Mouse (Mus musculus) fibroblast of lung, adult 2 months (primary cell): ENCODE data around the gene D6Ertd527e.

Experiments
- DNase-seq: peaks from one replicate; pipeline ENCODE4 v3.0.0-alpha.2; 2011; ENCODE audit warnings: low read depth

Gene D6Ertd527e

GRCm38 (mm10) chr6:87112125-87112524, 7.6 kb downstream of the D6Ertd527e start:
- no peak for DNase-seq

GRCm38 (mm10) chr6:87115981-87116380, 11.4 kb downstream of the D6Ertd527e start:
- DNase-seq = no peak

DNA sequence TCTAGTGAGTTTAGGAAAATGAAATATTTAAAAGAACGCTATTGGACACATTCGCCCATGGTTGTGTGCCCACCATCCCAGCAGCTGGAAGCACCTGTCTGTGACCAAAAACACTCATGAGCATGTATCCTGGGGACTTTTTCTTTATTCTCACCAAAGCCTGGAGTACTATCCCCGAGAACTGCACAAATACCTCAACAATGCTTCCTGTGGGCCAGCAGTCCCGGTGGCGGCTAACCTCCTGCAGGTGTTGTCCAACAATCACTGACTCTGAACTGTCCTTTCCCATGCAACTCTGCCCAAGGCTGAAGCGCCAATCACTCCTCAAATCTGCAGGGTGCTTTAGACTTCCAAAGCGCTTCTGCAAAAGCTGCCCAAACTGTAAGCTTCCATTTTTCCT, 12.1 kb downstream of the D6Ertd527e start:
- DNase-seq = no peak

DNA sequence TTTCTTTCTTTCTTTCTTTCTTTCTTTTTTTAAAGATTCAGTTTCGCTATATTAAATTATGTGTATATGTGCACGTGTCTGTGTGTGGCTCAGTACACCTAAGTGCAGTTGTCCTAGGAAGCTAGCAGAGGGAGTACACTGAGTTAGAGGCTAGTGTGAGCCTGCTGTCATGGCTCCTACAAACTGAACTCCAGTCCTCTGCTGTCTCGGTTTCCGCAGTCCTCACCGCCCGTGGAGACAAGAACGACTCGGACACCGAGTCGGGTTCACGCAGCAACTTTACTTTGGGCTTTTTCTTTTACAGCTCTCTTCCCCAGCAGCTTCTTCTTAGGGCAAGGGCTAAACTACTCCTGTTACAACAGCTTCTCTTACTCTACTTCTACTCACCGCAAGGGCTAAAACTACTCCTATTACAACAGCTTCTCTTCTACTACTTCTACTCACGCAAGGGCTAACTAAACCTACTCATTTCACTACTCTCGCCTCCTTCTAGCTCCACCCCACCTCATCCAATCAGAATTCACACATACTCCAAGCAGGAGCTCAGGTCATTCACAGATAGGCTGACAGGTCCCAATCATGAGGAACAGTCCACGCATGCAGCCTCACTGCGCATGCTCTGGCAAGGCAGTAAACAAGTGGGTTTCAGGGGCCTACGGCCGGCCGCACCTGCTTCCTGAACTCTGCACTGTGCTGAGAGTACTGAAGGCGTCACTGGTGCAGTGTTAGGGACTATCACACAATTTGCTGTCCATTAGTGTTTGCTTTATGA, 14.7 kb downstream of the D6Ertd527e start:
- no peak for DNase-seq

- no peak for DNase-seq
These were observed 15.4 kb downstream of the D6Ertd527e start for GRCm38 (mm10) chr6:87119975-87120374.

DNA sequence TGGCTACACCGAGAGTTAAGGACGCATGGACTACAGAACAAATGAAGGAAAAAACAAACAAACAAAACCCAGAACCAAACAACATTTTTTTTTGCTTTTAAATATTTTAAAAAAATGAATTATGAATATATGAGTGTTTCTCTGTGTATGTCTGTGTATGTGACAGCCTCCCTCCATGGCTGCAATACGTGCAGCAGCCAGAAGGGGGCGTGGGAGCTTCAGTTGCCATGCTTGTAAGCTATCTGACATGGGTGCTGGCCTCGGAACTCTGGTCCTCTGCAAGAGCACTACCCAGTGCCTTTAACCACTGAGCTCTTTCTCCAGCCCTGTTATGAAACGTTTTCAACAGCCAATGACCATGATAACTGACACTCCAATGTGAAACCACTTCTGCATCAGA, 16.1 kb downstream of the D6Ertd527e start:
- no peak for DNase-seq

- no peak for DNase-seq
These were observed 17.4 kb downstream of the D6Ertd527e start for GRCm38 (mm10) chr6:87121961-87122360.

DNA sequence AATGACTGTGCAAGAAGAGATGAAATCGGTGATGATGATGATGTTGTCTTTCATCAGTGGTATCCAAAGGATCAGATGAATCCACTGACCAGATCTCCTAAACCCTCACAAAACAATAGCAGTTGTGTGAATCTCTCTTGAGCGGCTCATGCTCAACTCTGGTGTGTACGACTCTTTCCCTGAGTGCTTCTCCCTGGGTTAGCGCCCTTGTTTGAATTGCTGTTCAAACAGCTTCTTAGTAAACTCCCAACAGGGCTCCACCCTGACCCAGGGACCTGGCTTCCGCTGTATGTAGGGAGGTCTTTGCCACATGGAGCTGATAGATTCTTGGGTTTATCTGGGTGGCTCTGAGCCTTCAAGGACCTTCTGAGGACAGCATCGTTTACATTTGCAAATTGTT, 18.9 kb downstream of the D6Ertd527e start:
- DNase-seq = no peak

DNA sequence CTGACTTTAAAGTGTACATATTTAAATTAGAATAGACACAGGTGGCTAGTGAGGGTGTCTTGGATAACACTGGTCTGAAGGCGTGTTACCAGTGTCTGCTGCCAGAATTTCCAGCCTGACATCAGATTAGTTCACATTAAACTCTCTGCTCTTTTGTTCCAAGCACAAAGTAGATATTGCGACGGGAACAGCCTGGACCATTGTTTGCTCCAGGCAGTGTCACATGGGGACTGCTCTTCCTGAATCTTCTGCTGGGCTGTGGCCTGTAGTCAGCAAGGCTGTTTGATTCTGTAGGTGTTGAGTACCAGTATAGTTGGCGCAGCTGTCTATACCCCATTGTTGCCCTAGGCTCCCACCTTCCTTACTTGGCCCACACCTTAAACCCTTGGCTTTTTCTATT, 19.4 kb downstream of the D6Ertd527e start:
- no peak for DNase-seq

- no peak for DNase-seq
These were observed 22.7 kb downstream of the D6Ertd527e start for GRCm38 (mm10) chr6:87127049-87127753.

DNA sequence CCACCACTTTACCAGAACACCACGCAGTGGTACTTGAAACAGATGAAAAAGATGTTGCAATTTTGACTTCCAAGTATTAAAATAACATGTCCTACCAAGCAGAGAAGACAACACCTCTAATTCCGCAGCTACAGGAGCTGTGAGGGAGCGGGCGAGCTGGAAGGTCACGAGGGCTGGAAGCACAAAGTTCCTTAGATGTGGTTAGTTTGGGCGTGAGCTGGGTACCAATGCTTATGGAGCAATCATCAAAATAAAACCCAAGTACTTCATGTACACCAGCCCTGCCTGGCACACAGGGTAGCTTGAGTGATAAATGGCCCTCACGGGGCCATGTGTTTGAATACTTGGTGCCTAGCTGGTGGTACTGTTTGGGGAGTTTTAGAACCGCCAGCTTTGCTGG, 25.3 kb downstream of the D6Ertd527e start:
- no peak for DNase-seq

GRCm38 (mm10) chr6:87130628-87131027, 26.1 kb downstream of the D6Ertd527e start:
- DNase-seq = no peak

DNA sequence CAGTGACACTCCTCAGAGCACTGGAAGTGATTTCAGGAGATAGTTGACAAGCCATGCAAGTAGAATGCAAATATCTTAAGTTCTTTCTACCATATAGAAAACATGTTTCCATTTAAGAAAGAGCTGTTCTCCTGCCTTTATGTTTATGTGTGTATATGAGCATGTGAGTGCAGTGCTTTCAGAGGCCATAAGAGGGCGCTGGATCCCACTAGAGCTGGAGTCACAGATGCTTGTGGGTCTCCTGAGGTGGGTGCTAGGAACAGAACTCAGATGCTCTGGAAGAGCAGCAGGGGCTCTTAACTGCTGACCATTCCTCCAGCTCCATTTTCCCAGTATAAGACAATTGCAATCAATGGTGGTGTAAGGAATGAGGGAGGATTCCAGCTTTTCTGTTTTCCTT, 26.5 kb downstream of the D6Ertd527e start:
- no peak for DNase-seq

- DNase-seq = no peak
These were observed 29.0 kb downstream of the D6Ertd527e start for GRCm38 (mm10) chr6:87133520-87133919.

DNA sequence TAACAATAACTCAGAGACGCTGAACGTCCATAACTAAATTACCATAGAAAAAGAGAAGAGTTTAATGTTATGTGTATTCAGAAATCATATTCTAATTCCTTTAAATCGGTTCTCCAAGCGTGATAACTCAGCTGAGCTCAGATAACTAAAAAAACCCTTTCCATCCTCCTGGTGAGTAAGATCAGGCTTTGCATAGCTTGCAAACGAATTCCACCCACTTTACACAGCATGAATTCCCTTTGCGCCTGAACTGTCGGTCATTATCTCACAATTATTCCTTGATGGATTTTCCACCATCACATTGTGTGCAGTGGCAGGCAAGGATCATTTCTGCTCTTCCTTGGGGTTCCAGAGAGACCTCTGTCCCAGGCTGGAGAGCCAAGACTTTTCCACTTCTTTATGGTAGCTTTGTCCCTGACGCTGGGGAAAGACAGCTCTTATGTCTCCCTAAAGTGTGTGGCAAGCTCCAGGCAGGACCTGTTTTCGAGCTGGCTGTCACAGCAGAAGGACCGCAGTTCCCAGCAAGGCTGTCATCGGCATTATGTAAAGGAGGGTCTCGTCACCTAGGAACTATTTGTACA, 29.5 kb downstream of the D6Ertd527e start:
- DNase-seq = no peak

- DNase-seq = no peak
These were observed 33.9 kb downstream of the D6Ertd527e start for GRCm38 (mm10) chr6:87138479-87138878.

DNA sequence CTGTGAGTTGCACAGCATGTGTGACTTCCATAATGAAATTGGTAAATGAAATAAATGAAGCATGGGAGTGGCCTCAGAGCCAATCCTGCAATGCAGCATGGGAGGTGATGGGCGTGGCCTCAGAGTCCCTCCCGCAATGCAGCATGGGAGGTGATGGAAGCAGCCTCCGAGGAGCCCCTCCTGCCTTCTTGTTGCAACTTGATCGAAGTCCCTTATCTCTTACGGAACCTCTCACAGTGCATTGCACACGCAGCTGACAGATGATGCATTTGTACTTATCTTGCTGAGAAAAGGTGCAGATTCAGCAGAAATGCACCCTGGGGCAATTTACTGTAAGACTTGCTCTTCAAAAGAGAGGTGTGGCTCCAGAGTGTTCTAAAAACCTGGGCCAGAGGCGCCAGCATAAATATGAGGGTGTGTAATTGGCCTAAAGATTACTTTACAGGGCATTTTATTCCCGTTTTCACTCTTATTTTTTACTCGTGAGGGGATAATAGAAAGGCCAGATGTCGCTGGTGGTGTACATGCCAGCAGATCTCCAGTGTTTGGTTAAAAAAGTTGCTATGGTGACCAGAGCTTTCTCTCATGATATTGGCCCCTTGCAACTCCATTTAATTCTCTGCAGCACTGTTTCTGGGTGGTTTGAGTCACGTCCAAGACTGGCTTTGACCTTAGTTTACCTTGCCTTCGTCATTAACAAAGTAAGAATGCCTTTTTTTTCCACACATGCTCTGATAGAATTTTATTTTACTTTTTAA, 35.4 kb downstream of the D6Ertd527e start:
- no peak for DNase-seq

GRCm38 (mm10) chr6:87142239-87142638, 37.7 kb downstream of the D6Ertd527e start:
- DNase-seq = no peak

DNA sequence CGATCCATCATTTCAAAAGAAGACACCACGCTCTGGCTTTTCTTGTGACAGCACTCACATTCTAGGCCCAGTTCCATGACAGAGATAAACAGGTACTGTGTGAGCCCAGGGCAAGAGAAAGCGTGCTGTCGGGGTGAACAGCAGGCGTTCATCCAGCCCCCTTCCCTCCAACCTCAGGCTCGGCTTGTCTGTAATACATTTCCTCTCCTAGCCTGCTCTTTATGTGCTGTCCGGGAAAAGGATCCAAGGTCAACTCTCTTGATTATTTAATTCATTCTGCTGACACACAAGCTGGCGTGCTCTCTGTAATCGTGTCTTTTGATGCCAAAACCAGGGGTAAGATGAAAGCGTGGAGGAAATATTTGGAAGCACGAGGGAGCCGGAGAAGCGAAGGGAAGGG, 39.0 kb downstream of the D6Ertd527e start:
- no peak for DNase-seq

DNA sequence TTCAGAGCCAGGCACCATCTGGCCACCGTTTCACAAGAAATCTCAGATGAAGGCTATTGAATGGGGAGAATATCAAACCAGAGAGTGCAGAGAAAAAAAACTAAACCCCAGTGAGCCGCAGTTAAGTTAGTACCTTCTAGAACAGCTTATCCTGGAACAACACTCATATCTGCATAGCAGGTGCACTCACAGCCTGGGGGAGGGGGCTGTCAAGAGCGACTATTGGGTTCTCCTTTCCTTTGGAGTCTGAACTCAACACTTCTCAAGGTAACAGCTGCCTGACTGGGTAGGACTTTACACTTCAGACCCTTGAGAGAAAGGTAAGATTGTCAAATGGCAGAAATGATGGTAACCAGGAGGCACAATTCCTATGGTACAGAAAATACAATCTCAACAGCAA, 43.4 kb downstream of the D6Ertd527e start:
- no peak for DNase-seq

DNA sequence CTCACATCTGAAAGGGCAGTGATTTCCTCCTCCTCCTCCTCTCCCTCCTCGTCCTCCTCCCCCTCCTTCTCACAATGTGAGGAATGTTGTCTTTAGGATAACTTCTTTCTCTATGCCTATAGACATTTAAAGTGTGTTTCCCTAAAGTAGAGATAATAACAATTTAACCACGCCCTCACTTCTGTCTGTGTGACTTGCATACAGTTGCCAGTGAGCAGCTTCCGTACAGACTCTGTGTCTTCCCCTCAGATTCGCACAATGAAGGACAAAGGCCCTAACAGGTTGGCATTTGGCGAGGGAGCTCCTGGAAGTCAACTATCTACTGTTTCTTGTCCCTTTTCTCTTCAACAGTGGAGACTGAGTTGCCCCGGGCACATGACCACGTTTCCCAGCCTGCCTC, 45.9 kb downstream of the D6Ertd527e start:
- no peak for DNase-seq

DNA sequence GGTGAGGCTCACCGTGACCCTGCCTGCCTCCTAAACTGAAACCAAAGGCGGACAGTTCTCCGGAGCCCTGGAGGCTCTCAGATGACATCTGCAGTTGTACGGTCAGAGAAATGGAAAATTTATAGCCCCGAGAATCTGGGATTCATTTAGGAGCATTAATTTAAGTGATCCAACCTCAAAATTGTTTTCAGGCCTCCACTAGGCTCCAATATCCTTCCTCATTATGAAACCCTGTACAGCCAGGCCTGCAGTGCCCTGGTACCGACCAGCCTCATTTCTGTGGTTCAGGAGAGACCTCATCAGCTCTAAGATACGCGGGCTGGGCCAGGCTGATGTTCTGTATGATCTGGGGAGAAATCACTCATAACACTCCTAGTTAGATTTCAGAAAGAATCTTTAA, 46.9 kb downstream of the D6Ertd527e start:
- DNase-seq = no peak
